Mouse (Mus musculus) spleen, postnatal 36 days (tissue): Measurements from ENCODE around the gene Dmrtc1c2.
"Not testable (repeated sequence)": the region's sequence is repeated elsewhere in the genome, so short reads cannot be mapped to it uniquely, and the experiment has no call there.

Source experiments
- DNase-seq, 2 experiments: peaks; one replicate each; pipeline ENCODE4 v3.0.0; 2022; ENCODE audit warnings: low spot score in 2 of 2, mixed read lengths in 1 of 2

The Dmrtc1c2 gene

GRCm38 (mm10) chrX:102854516-102854915, at the start of gene Dmrtc1c2:
Gene Dmrtc1c2, minus strand, starts transcription at chrX:102854616.
- DNase-seq, result not testable (repeated sequence)

GRCm38 (mm10) chrX:102867871-102868270, 13.5 kb upstream of the Dmrtc1c2 start, which contains the start of gene 1700031F05Rik:
Gene 1700031F05Rik, minus strand, starts transcription at chrX:102867971.
- no peak for DNase-seq

DNA sequence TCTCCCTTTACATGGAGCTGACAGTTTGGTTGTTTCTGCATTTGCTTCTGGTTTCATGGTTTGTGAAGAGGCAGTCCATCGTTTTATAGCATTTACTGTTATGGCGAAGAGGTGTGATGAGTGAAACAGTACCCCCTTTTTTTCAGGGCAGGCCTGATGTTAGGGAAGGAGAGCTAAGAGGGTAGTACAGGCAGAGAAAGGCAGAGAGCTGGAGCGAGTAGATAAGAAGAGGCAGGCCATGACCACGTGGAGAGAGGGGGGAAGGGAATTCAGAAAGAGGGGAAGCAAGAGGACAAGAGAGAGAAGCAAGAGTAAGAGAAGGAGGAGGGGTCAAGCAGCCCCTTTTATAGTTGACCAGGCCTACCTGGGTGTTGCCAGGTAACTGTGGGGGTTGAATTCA, 42.1 kb downstream of the Dmrtc1c2 start:
- DNase-seq, result no peak

- DNase-seq, result not testable (repeated sequence)
Measured at GRCm38 (mm10) chrX:102802663-102803062, 51.8 kb downstream of the Dmrtc1c2 start, which contains the start of gene Dmrtc1c1. Gene Dmrtc1c1, plus strand, starts transcription at chrX:102802963.
